Mouse (Mus musculus): ENCODE results near the gene Slc23a2.

The Slc23a2 gene

GRCm38 (mm10) chr2:132144971-132145691, at the start of gene Slc23a2:
TSS of gene Slc23a2 (minus strand) at chr2:132145108.
- peak; percentile 76 for DNase-seq (ENCODE audit: low read depth)

- no peak for DNase-seq (ENCODE audit: low read depth)
Observed at GRCm38 (mm10) chr2:132190602-132191161, 45.8 kb upstream of the Slc23a2 start.

GRCm38 (mm10) chr2:132183874-132184273, 39.0 kb upstream of the Slc23a2 start:
- DNase-seq (ENCODE audit: low read depth): no peak

- DNase-seq (ENCODE audit: low read depth): peak; percentile 40
Observed at GRCm38 (mm10) chr2:132180463-132181205, 35.7 kb upstream of the Slc23a2 start.

GRCm38 (mm10) chr2:132179371-132179770, 34.5 kb upstream of the Slc23a2 start:
- no peak for DNase-seq (ENCODE audit: low read depth)

GRCm38 (mm10) chr2:132177406-132177805, 32.5 kb upstream of the Slc23a2 start:
- DNase-seq (ENCODE audit: low read depth): no peak

- no peak for DNase-seq (ENCODE audit: low read depth)
Observed at GRCm38 (mm10) chr2:132176289-132176848, 31.5 kb upstream of the Slc23a2 start.

- DNase-seq (ENCODE audit: low read depth): no peak
Observed at GRCm38 (mm10) chr2:132174048-132174447, 29.1 kb upstream of the Slc23a2 start.

GRCm38 (mm10) chr2:132171939-132172338, 27.0 kb upstream of the Slc23a2 start:
- DNase-seq (ENCODE audit: low read depth): no peak

- no peak for DNase-seq (ENCODE audit: low read depth)
Observed at GRCm38 (mm10) chr2:132169150-132169549, 24.2 kb upstream of the Slc23a2 start.

- DNase-seq (ENCODE audit: low read depth): no peak
Observed at GRCm38 (mm10) chr2:132163626-132164025, 18.7 kb upstream of the Slc23a2 start.

GRCm38 (mm10) chr2:132157482-132157881, 12.6 kb upstream of the Slc23a2 start:
- no peak for DNase-seq (ENCODE audit: low read depth)

- DNase-seq (ENCODE audit: low read depth): no peak
Observed at GRCm38 (mm10) chr2:132152670-132153069, 7.8 kb upstream of the Slc23a2 start.

GRCm38 (mm10) chr2:132151592-132151991, 6.7 kb upstream of the Slc23a2 start:
- no peak for DNase-seq (ENCODE audit: low read depth)

GRCm38 (mm10) chr2:132150926-132151325, 6.0 kb upstream of the Slc23a2 start:
- DNase-seq (ENCODE audit: low read depth): no peak

GRCm38 (mm10) chr2:132146502-132146901, 1.6 kb upstream of the Slc23a2 start:
- peak; percentile 70 for DNase-seq (ENCODE audit: low read depth)

- DNase-seq (ENCODE audit: low read depth): peak; percentile 53
Observed at GRCm38 (mm10) chr2:132143943-132144927, 673 bp downstream of the Slc23a2 start.

GRCm38 (mm10) chr2:132142606-132143005, 2.3 kb downstream of the Slc23a2 start:
- DNase-seq (ENCODE audit: low read depth): peak; percentile 37

- no peak for DNase-seq (ENCODE audit: low read depth)
Observed at GRCm38 (mm10) chr2:132140536-132140935, 4.4 kb downstream of the Slc23a2 start.

GRCm38 (mm10) chr2:132139099-132139498, 5.8 kb downstream of the Slc23a2 start:
- DNase-seq (ENCODE audit: low read depth): peak; percentile 43

GRCm38 (mm10) chr2:132135876-132136637, 8.9 kb downstream of the Slc23a2 start:
- peak; percentile 66 for DNase-seq (ENCODE audit: low read depth)

All from induced T-regulatory cell, adult 2 months (primary cell).